Mouse (Mus musculus) small intestine, adult 2 months (tissue): ENCODE measurements around the gene Cep128. TPM values are rescaled to one million over a fixed set of nuclear protein-coding genes. Genes with fewer than 3 reads are reported as not detected.

Source experiments
- H3K27ac ChIP-seq: fragments of 200-500 bp; 2 replicates; pipeline ENCODE4 v1.5.1; 2012; ENCODE audit warnings: low read depth, low read length, control low read depth, inconsistent platforms; ENCODE audit not compliant: insufficient read depth
- H3K27me3 ChIP-seq: fragments of 200-500 bp; 2 replicates; pipeline ENCODE4 v1.6.1; 2012; ENCODE audit warnings: mild to moderate bottlenecking, moderate library complexity, low read length, inconsistent platforms; ENCODE audit not compliant: control insufficient read depth, insufficient read depth
- H3K36me3 ChIP-seq: fragments of 200-500 bp; 2 replicates; pipeline ENCODE4 v1.6.1; 2012; ENCODE audit warnings: mild to moderate bottlenecking, low read length, control low read depth, inconsistent platforms; ENCODE audit not compliant: control insufficient read depth, insufficient read depth
- H3K4me1 ChIP-seq: fragments of 200-500 bp; 2 replicates; pipeline ENCODE4 v1.6.1; 2012; ENCODE audit warnings: low read length, inconsistent platforms, mixed read lengths; ENCODE audit not compliant: control insufficient read depth, insufficient read depth, insufficient read length
- H3K4me3 ChIP-seq: fragments of 200-500 bp; 2 replicates; pipeline ENCODE4 v1.5.1; 2012; ENCODE audit warnings: low read depth, mild to moderate bottlenecking, control low read depth, inconsistent platforms, low read length, moderate library complexity
- CTCF ChIP-seq: fragments of 200-500 bp; IDR thresholded peaks from 2 replicates; pipeline ENCODE4 v1.5.1; 2012; ENCODE audit warnings: low read depth, mild to moderate bottlenecking, control low read depth, inconsistent platforms, low read length, moderate library complexity, mixed read lengths; ENCODE audit not compliant: insufficient replicate concordance, insufficient read length; ENCODE audit errors: extremely low read depth
- POLR2A ChIP-seq: fragments of 200-500 bp; IDR thresholded peaks from 2 replicates; pipeline ENCODE4 v1.6.1; 2012; ENCODE audit warnings: low read depth, mild to moderate bottlenecking, control low read depth, inconsistent platforms, low read length, moderate library complexity
- WGBS: fragments of 180-500 bp; shearing (Covaris S2); methylation state at CpG from one replicate; pipeline ENCODE4 v1.1.7; 2018; 5-methylcytosine and 5-hydroxymethylcytosine counted together
- polyA plus RNA-seq: library from polyadenylated mRNA; depleted of rRNA; stranded (reverse); fragments of >200 nt; gene quantifications from 2 replicates; pipeline ENCODE4 v1.2.3, GENCODE M21; 2012

Cep128 gene
- polyA plus RNA-seq, 1 experiment = 0.95 TPM

GRCm38 (mm10) chr12:91065423-91065822 is 318.8 kb downstream of the Cep128 start:
- no peak overlapping the region for H3K4me3 ChIP-seq
- H3K27me3 ChIP-seq = no peaks in the 10 kb centered on the region
- no peaks in the 10 kb centered on the region for H3K36me3 ChIP-seq
- no peak for TF ChIP-seq POLR2A
- WGBS = 84% methylated on average over 3 of the region's 3 CpGs
- no peak overlapping the region for H3K27ac ChIP-seq
- H3K4me1 ChIP-seq = no peaks in the 10 kb centered on the region

GRCm38 (mm10) chr12:91064368-91064999 is 319.7 kb downstream of the Cep128 start:
- Histone ChIP-seq H3K27me3 (no peaks in the 10 kb centered on the region), H3K4me3 (no peak overlapping the region), H3K27ac (no peak overlapping the region), H3K4me1 (no peaks in the 10 kb centered on the region), H3K36me3 (no peaks in the 10 kb centered on the region)
- TF ChIP-seq CTCF (no peak), POLR2A (no peak)

GRCm38 (mm10) chr12:91063337-91064015 is 320.7 kb downstream of the Cep128 start:
- Histone ChIP-seq H3K27ac (no peak overlapping the region), H3K27me3 (no peaks in the 10 kb centered on the region), H3K4me1 (no peaks in the 10 kb centered on the region), H3K4me3 (no peak overlapping the region), H3K36me3 (no peaks in the 10 kb centered on the region)
- TF ChIP-seq CTCF = no peak
- WGBS = 83% methylated on average over 4 of the region's 4 CpGs

- Histone ChIP-seq H3K4me1 (no peaks in the 10 kb centered on the region), H3K27ac (no peak overlapping the region), H3K4me3 (no peak overlapping the region), H3K36me3 (no peaks in the 10 kb centered on the region), H3K27me3 (no peaks in the 10 kb centered on the region)
- 85% methylated on average over 4 of the region's 4 CpGs for WGBS
- TF ChIP-seq CTCF (no peak), POLR2A (no peak)
Measured at GRCm38 (mm10) chr12:91062681-91063080, 321.5 kb downstream of the Cep128 start.

- Histone ChIP-seq H3K27me3 (no peaks in the 10 kb centered on the region), H3K36me3 (no peaks in the 10 kb centered on the region), H3K27ac (no peak overlapping the region), H3K4me1 (no peaks in the 10 kb centered on the region), H3K4me3 (no peak overlapping the region)
- WGBS = 88% methylated on average over 12 of the region's 12 CpGs
- TF ChIP-seq CTCF (no peak), POLR2A (no peak)
Measured at GRCm38 (mm10) chr12:91059704-91060318, 324.4 kb downstream of the Cep128 start.

- H3K27ac ChIP-seq = no peak overlapping the region
- WGBS = 87% methylated on average over 10 of the region's 10 CpGs
- H3K27me3 ChIP-seq = no peaks in the 10 kb centered on the region
- TF ChIP-seq POLR2A (no peak), CTCF (no peak)
- no peak overlapping the region for H3K4me3 ChIP-seq
- H3K4me1 ChIP-seq = no peaks in the 10 kb centered on the region
- H3K36me3 ChIP-seq = no peaks in the 10 kb centered on the region
Measured at GRCm38 (mm10) chr12:91056885-91057284, 327.3 kb downstream of the Cep128 start.

GRCm38 (mm10) chr12:91052301-91052700 is 331.9 kb downstream of the Cep128 start:
- TF ChIP-seq CTCF (no peak), POLR2A (no peak)
- Histone ChIP-seq H3K27me3 (no peaks in the 10 kb centered on the region), H3K36me3 (no peaks in the 10 kb centered on the region), H3K4me3 (no peak overlapping the region), H3K4me1 (no peaks in the 10 kb centered on the region), H3K27ac (no peak overlapping the region)
- 95% methylated on average over 3 of the region's 3 CpGs for WGBS
